Mouse (Mus musculus) neural tube, embryonic 14.5 days (tissue): Measurements from ENCODE around the gene Pnma5. TPM values are rescaled to one million over a fixed set of nuclear protein-coding genes. Genes with fewer than 3 reads are reported as not detected.

ENCODE experiments used
- ATAC-seq: fragments of 200-750 bp; cut with Nextera tagmentation; 2 replicates; pipeline ENCODE4 v1.8.0; 2017; ENCODE audit warnings: low read depth, mild to moderate bottlenecking, moderate TSS enrichment, moderate library complexity
- H3K27ac ChIP-seq: fragments of 300-500 bp; sonication (generic); 2 replicates; pipeline ENCODE4 v1.5.1; 2014; ENCODE audit warnings: low read depth, mild to moderate bottlenecking, control low read depth, low read length, moderate library complexity, mixed read lengths
- H3K27me3 ChIP-seq: fragments of 300-500 bp; sonication (generic); 2 replicates; pipeline ENCODE4 v1.6.1; 2014; ENCODE audit warnings: low read length; ENCODE audit not compliant: control insufficient read depth, insufficient read depth
- H3K36me3 ChIP-seq: fragments of 300-500 bp; sonication (generic); 2 replicates; pipeline ENCODE4 v1.6.1; 2014; ENCODE audit warnings: low read length, mixed read lengths; ENCODE audit not compliant: control insufficient read depth, insufficient read depth
- H3K4me1 ChIP-seq: fragments of 300-500 bp; sonication (generic); 2 replicates; pipeline ENCODE4 v1.6.1; 2014; ENCODE audit warnings: low read length; ENCODE audit not compliant: control insufficient read depth, insufficient read depth
- H3K4me2 ChIP-seq: fragments of 300-500 bp; sonication (generic); 2 replicates; pipeline ENCODE4 v1.6.1; 2014; ENCODE audit warnings: mild to moderate bottlenecking, low read depth, low read length, control low read depth
- H3K4me3 ChIP-seq: fragments of 300-500 bp; sonication (generic); 2 replicates; pipeline ENCODE4 v1.5.1; 2014; ENCODE audit warnings: low read depth, low read length, control low read depth, mixed read lengths
- H3K9ac ChIP-seq: fragments of 300-500 bp; sonication (generic); replicated peaks from 2 replicates; pipeline ENCODE4 v1.6.1; 2014; ENCODE audit warnings: low read depth, mild to moderate bottlenecking, control low read depth, low read length, mixed read lengths
- H3K9me3 ChIP-seq: fragments of 300-500 bp; sonication (generic); 2 replicates; pipeline ENCODE4 v1.6.1; 2016; ENCODE audit warnings: low read length; ENCODE audit not compliant: control insufficient read depth
- WGBS: fragments of 180-500 bp; shearing (Covaris S2); extraction: QIAGEN DNeasy Blood & Tissue Kit; methylation state at CpG from one replicate; pipeline ENCODE4 v1.1.7; 2014; 5-methylcytosine and 5-hydroxymethylcytosine counted together
- polyA plus RNA-seq: library from polyadenylated mRNA; unstranded; fragments of >200 nt; fragmentation: Nextera tagmentation; extraction: Ambion mirVana; gene quantifications from 2 replicates; pipeline ENCODE4 v1.2.1, GENCODE M21; 2014

The Pnma5 gene
- polyA plus RNA-seq, 1 experiment from 2014 or later: 0.12 TPM

DNA sequence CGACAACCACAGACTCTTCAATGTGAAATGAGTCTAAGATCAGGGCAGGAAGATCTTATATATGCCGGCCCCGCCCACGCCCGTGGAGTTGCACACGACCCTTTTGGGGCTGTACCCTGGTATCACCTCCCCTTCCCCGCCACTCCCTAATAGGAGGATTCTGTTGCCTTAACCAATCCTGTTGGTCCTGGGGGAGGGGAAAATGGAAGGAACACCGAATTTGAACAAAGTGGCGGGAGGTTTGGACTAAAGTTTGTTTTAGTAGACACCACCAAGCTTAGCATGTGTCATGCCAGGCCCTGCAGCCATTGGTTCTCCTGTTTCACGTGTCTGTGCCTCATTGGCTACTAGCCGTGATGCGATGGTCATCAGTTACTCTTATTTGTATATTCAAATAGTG is 2.8 kb upstream of the Pnma5 start:
- WGBS: 82% methylated on average over 12 of the region's 12 CpGs
- ATAC-seq: no peak
- Histone ChIP-seq H3K36me3 (no peaks in the 10 kb centered on the region), H3K4me3 (no peak overlapping the region), H3K27ac (no peak overlapping the region), H3K4me2 (no peak overlapping the region), H3K9me3 (no peaks in the 10 kb centered on the region), H3K27me3 (no peaks in the 10 kb centered on the region), H3K4me1 (no peaks in the 10 kb centered on the region), H3K9ac (no peak overlapping the region)

- Histone ChIP-seq H3K9ac (no peak overlapping the region), H3K4me1 (no peaks in the 10 kb centered on the region), H3K4me3 (no peak overlapping the region), H3K27ac (no peak overlapping the region), H3K27me3 (no peaks in the 10 kb centered on the region), H3K36me3 (no peaks in the 10 kb centered on the region), H3K9me3 (no peaks in the 10 kb centered on the region), H3K4me2 (no peak overlapping the region)
- ATAC-seq: no peak
- WGBS: 82% methylated on average over 8 of the region's 8 CpGs
Observed at GRCm38 (mm10) chrX:73038831-73039230, 1.9 kb upstream of the Pnma5 start.

DNA sequence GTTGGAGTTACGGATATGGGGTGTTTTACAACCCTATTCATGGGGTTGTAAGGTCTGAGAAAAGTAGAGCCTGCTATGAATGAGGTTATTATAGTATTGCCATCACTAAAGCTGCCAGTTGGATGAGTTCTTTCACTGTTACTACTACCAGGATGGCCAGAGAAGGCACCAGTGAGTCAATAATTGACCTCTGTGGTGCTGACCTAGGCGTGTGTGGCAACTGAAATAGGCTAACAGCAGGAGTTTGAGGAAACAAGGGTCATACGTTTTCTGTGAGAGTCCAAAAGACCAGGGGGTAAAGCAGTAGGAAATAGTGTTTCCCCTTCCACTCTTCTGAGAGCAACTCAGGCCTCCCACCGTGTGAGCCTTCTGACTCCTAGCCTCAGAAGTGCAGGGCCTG is 24.1 kb downstream of the Pnma5 start:
- ATAC-seq: no peak
- H3K9ac ChIP-seq: no peak overlapping the region
- no peaks in the 10 kb centered on the region for H3K27me3 ChIP-seq
- H3K36me3 ChIP-seq: no peaks in the 10 kb centered on the region
- H3K9me3 ChIP-seq: no peaks in the 10 kb centered on the region
- H3K4me3 ChIP-seq: no peak overlapping the region
- 31% methylated on average over 4 of the region's 4 CpGs for WGBS
- H3K27ac ChIP-seq: no peak overlapping the region
- no peaks in the 10 kb centered on the region for H3K4me1 ChIP-seq
- no peak overlapping the region for H3K4me2 ChIP-seq

GRCm38 (mm10) chrX:73007597-73008479 is 29.1 kb downstream of the Pnma5 start:
- no peaks in the 10 kb centered on the region for H3K9me3 ChIP-seq
- no peaks in the 10 kb centered on the region for H3K4me1 ChIP-seq
- peak overlapping the region; percentile 48 for H3K4me2 ChIP-seq
- WGBS: 13% methylated on average over 27 of the region's 27 CpGs
- H3K27ac ChIP-seq: peak overlapping the region; percentile 83
- ATAC-seq: peak; percentile 99
- peak overlapping the region; percentile 26; the same call in 1 of the 2 replicates for H3K4me3 ChIP-seq
- no peaks in the 10 kb centered on the region for H3K27me3 ChIP-seq
- no peaks in the 10 kb centered on the region for H3K36me3 ChIP-seq
- H3K9ac ChIP-seq: 0 out of 2 replicates have a peak overlapping the region, but pooled peaks have one; percentile 28

DNA sequence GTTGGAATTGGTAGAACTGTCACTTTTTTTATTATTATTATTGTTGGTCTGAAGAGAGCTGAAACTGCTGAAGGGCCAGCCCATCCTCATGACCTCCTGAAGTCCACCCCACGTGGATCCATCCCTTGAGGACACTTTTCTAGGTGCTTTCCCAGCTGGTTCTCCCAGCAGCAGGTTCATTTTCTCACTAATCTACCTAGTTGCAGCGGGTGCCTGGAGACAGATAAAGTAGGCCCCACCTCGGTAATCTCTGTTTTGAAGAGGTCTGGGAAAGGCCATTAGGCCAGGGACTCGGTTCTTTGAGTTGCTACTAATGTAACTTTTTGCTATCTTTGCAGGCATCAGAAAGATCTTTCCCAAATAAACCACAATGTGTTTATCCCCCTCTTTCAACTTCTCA is 31.2 kb downstream of the Pnma5 start:
- Histone ChIP-seq H3K9ac (no peak overlapping the region), H3K27me3 (no peaks in the 10 kb centered on the region), H3K36me3 (no peaks in the 10 kb centered on the region), H3K9me3 (no peaks in the 10 kb centered on the region), H3K27ac (no peak overlapping the region), H3K4me3 (no peak overlapping the region), H3K4me1 (no peaks in the 10 kb centered on the region), H3K4me2 (no peak overlapping the region)
- 81% methylated on average over 4 of the region's 4 CpGs for WGBS
- no peak for ATAC-seq

DNA sequence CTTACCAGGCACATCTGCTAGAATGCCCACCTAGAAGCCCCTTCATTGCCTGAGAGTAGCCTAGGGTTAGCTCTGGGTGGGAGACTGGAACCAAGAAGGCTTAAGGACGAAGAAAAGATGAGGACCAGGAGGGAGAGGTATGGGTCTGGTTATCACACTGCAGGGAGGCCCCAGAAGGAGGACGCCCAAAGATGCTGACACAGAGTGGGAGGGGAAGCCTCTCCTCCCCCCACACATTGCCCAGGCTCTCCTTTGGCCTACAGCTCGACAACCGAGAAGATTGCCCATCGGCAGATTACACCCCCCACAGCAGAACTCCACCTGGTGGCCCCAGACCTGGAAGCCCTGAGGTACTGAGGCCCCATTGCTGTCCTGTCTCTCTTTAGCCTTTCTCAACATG is 33.8 kb downstream of the Pnma5 start:
- H3K36me3 ChIP-seq: no peaks in the 10 kb centered on the region
- H3K9me3 ChIP-seq: no peaks in the 10 kb centered on the region
- no peak overlapping the region for H3K4me2 ChIP-seq
- ATAC-seq: no peak
- no peak overlapping the region for H3K9ac ChIP-seq
- 83% methylated on average over 5 of the region's 5 CpGs for WGBS
- H3K27me3 ChIP-seq: no peaks in the 10 kb centered on the region
- no peak overlapping the region for H3K4me3 ChIP-seq
- no peaks in the 10 kb centered on the region for H3K4me1 ChIP-seq
- H3K27ac ChIP-seq: no peak overlapping the region

GRCm38 (mm10) chrX:72995542-72995941 is 41.4 kb downstream of the Pnma5 start:
- H3K27me3 ChIP-seq: no peaks in the 10 kb centered on the region
- no peak overlapping the region for H3K9ac ChIP-seq
- 75% methylated on average over 3 of the region's 3 CpGs for WGBS
- no peak overlapping the region for H3K27ac ChIP-seq
- no peaks in the 10 kb centered on the region for H3K9me3 ChIP-seq
- H3K4me3 ChIP-seq: no peak overlapping the region
- no peaks in the 10 kb centered on the region for H3K36me3 ChIP-seq
- no peak overlapping the region for H3K4me2 ChIP-seq
- H3K4me1 ChIP-seq: no peaks in the 10 kb centered on the region
- no peak for ATAC-seq

DNA sequence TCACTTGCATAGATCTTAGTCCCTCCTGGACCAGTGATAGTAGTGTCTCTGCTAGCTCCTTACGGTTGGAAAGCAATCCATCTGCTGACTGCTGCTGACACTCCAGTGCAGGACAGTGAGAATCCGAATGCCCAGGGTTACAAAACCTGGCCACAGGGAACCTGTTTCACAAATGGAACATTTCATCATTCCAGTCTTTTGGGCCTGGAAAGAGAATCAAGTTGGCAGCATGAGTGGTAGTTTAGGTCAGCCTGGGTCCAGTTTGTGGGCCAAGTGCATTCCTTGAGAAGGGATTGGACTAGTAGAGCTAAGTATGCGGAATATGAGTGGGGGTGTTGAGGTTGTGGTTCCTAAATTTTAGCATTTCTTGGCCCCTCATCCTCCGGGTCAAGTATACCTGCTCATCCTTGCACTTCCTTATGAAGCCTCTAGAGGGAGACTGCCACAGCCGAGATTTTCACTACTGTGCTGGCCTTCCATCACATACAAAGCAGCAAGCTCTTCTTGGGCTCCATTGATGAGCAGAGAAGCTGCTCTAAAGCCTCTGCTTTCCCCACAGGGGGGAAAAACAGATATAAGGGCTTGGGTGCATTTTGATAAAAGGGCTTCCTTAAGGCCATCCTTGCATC is 44.5 kb downstream of the Pnma5 start:
- ATAC-seq: no peak
- Histone ChIP-seq H3K36me3 (no peaks in the 10 kb centered on the region), H3K4me2 (no peak overlapping the region), H3K27me3 (no peaks in the 10 kb centered on the region), H3K4me3 (no peak overlapping the region), H3K27ac (no peak overlapping the region), H3K9me3 (no peaks in the 10 kb centered on the region), H3K4me1 (no peaks in the 10 kb centered on the region), H3K9ac (no peak overlapping the region)
- 62% methylated on average over 5 of the region's 5 CpGs for WGBS

- no peaks in the 10 kb centered on the region for H3K4me1 ChIP-seq
- H3K27me3 ChIP-seq: no peaks in the 10 kb centered on the region
- no peaks in the 10 kb centered on the region for H3K9me3 ChIP-seq
- 75% methylated on average over 3 of the region's 3 CpGs for WGBS
- no peak for ATAC-seq
- H3K4me3 ChIP-seq: no peak overlapping the region
- no peak overlapping the region for H3K27ac ChIP-seq
- no peaks in the 10 kb centered on the region for H3K36me3 ChIP-seq
- no peak overlapping the region for H3K9ac ChIP-seq
- no peak overlapping the region for H3K4me2 ChIP-seq
Observed at GRCm38 (mm10) chrX:72990581-72990980, 46.3 kb downstream of the Pnma5 start.
